ENCODE assay signal across 27 mouse cellular contexts in genomic region chr14:79929451-79929850, GRCm38 (mm10). TPM values are rescaled to one million over a fixed set of nuclear protein-coding genes. Genes with fewer than 3 reads are reported as not detected.
DNase-seq lines count a peak whose midpoint lies in the region; ATAC-seq lines count a peak whose summit lies in the region.
"Had no signal": no experiment of that assay in that cellular context is flagged by ENCODE, and none has a peak within 500 bp of the region (broad histone marks: within the 10 kb centered on the region; RNA-seq: fewer than 3 reads in every experiment).

No protein-coding gene starts in this region.

- H3K27me3 ChIP-seq in kidney, embryonic 14.5 days (ENCODE audit: control insufficient read depth, insufficient read depth, low read length) = no peaks in the 10 kb centered on the region
- H3K27me3 ChIP-seq: CH12.LX; embryonic facial prominence, embryonic 13.5 days; embryonic facial prominence, embryonic 15.5 days; forebrain, embryonic 12.5 days had no signal

- no peaks in the 10 kb centered on the region for H3K36me3 ChIP-seq in kidney, embryonic 14.5 days (ENCODE audit: control insufficient read depth, insufficient read depth, low read length)
- H3K36me3 ChIP-seq: embryonic facial prominence, embryonic 13.5 days; embryonic facial prominence, embryonic 15.5 days; forebrain, embryonic 10.5 days; forebrain, embryonic 12.5 days; G1E had no signal

- no peaks in the 10 kb centered on the region for H3K9me3 ChIP-seq in kidney, embryonic 14.5 days (ENCODE audit: control insufficient read depth, low read length)
- H3K9me3 ChIP-seq: embryonic facial prominence, embryonic 13.5 days; embryonic facial prominence, embryonic 15.5 days; forebrain, embryonic 10.5 days; forebrain, embryonic 12.5 days had no signal

- H3K9ac ChIP-seq in kidney, embryonic 14.5 days (ENCODE audit: low read depth, low read length) = no peak overlapping the region
- H3K9ac ChIP-seq: embryonic facial prominence, embryonic 13.5 days; embryonic facial prominence, embryonic 15.5 days; forebrain, embryonic 12.5 days had no signal

- 71% methylated on average over 3 of the region's 3 CpGs for WGBS in kidney, embryonic 14.5 days

- DNase-seq in kidney, postnatal 10 days = peak; percentile 13
- DNase-seq in Muller cell, postnatal 12 days (ENCODE audit: inconsistent ontology term) = peak; percentile 81
- DNase-seq in MN1 (ENCODE audit: low spot score) = no peak
- DNase-seq in cerebellum, postnatal 14 days = no peak
- DNase-seq in yolk sac, embryonic 10.5 days (ENCODE audit: low spot score) = no peak
- DNase-seq: adrenal gland, adult 2 months; adrenal gland, postnatal 10 days; adrenal gland, postnatal 25 days; B cell, adult 2 months; cerebellum, adult 11 months; cerebellum, adult 18-20 months; cerebellum, adult 8-10 months; cerebellum, adult 9-11 months; cerebellum, postnatal 25 days; embryo, embryonic 11 days had no signal

- no peak overlapping the region for H3K4me2 ChIP-seq in kidney, embryonic 14.5 days (replicated peaks; ENCODE audit: low read depth, low read length)
- H3K4me2 ChIP-seq: embryonic facial prominence, embryonic 13.5 days; embryonic facial prominence, embryonic 15.5 days; forebrain, embryonic 12.5 days had no signal

- no peak for ATAC-seq in kidney, embryonic 14.5 days (ENCODE audit: low FRiP score, low TSS enrichment)
- ATAC-seq in common myeloid progenitor, adult 5-6 weeks (replicated peaks; ENCODE audit: low read depth, poor library complexity, severe bottlenecking) = peak; percentile 25; the same call in 1 of the 2 replicates
- ATAC-seq: CD4-positive, CD25-positive, alpha-beta regulatory T cell, adult 4 months; forebrain, embryonic 14.5 days; forebrain, embryonic 16.5 days had no signal

- H3K4me1 ChIP-seq in kidney, embryonic 14.5 days (ENCODE audit: control insufficient read depth, insufficient read depth, low read length) = no peaks in the 10 kb centered on the region
- H3K4me1 ChIP-seq: embryonic facial prominence, embryonic 13.5 days; embryonic facial prominence, embryonic 15.5 days; forebrain, embryonic 10.5 days; forebrain, embryonic 12.5 days had no signal

- H3K4me3 ChIP-seq in kidney, embryonic 14.5 days (ENCODE audit: low read length) = no peak overlapping the region
- H3K4me3 ChIP-seq: embryonic facial prominence, embryonic 13.5 days; embryonic facial prominence, embryonic 15.5 days; erythroblast, embryonic 14.5 days; forebrain, embryonic 10.5 days; forebrain, embryonic 12.5 days had no signal

- H3K27ac ChIP-seq in kidney, embryonic 14.5 days (ENCODE audit: low read depth, low read length) = no peak overlapping the region
- H3K27ac ChIP-seq: embryonic facial prominence, embryonic 13.5 days; embryonic facial prominence, embryonic 15.5 days; forebrain, embryonic 10.5 days; forebrain, embryonic 12.5 days had no signal

RNA-seq across cellular contexts. Expression of gene Olfm4, which starts 54.4 kb away (rescaled TPM):
- 2.4 and 2.6 TPM in 2 replicates for polyA plus RNA-seq in kidney, embryonic 14.5 days (2014; fragmentation: Nextera tagmentation; extraction: Ambion mirVana)
- 1.5 and 2.1 TPM in 2 replicates for total RNA-seq in common myeloid progenitor, adult 5-6 weeks (2017)
- total RNA-seq: adrenal gland, adult 2 months; adrenal gland, postnatal 25 days had no signal
- polyA plus RNA-seq: adrenal gland, adult 2 months; CD4-positive, CD25-positive, alpha-beta regulatory T cell, adult 4 months; erythroblast, embryonic 14.5 days; forebrain, embryonic 10.5 days; G1E had no signal

Comparison
In these comparisons a context has a peak if more than half of its experiments do, and no peak if none do; other contexts are left out.
1. DNase-seq: peak in kidney, postnatal 10 days (single experiment) and Muller cell, postnatal 12 days (single experiment); none in MN1 (single experiment), cerebellum, postnatal 14 days (0 of 2) and yolk sac, embryonic 10.5 days (single experiment).